Mouse (Mus musculus) embryo, embryonic 10 days (tissue): ENCODE results near the gene Copa.

Experiments
- DNase-seq: peaks from one replicate; pipeline ENCODE4 v3.0.0-alpha.2; 2015; ENCODE audit warnings: low spot score

Copa gene

GRCm38 (mm10) chr1:172082101-172082898, at the start of gene Copa, which contains the start of gene Ncstn:
Gene Copa, plus strand, starts transcription at chr1:172082529.
Gene Ncstn, minus strand, starts transcription at chr1:172082795.
- peak; percentile 95 for DNase-seq

GRCm38 (mm10) chr1:172046410-172046809, 35.9 kb upstream of the Copa start:
- no peak for DNase-seq

- DNase-seq, result peak; percentile 90
Observed at GRCm38 (mm10) chr1:172046938-172047337, 35.4 kb upstream of the Copa start.

- DNase-seq, result no peak
Observed at GRCm38 (mm10) chr1:172048241-172048734, 34.0 kb upstream of the Copa start.

- peak; percentile 62 for DNase-seq
Observed at GRCm38 (mm10) chr1:172049131-172049782, 33.1 kb upstream of the Copa start.

GRCm38 (mm10) chr1:172052766-172053279, 29.5 kb upstream of the Copa start:
- no peak for DNase-seq

GRCm38 (mm10) chr1:172053541-172054440, 28.5 kb upstream of the Copa start:
- no peak for DNase-seq

- DNase-seq, result no peak
Observed at GRCm38 (mm10) chr1:172056251-172056650, 26.1 kb upstream of the Copa start.

- no peak for DNase-seq
Observed at GRCm38 (mm10) chr1:172057491-172057921, 24.8 kb upstream of the Copa start, which contains the start of gene Nhlh1. Gene Nhlh1, minus strand, starts transcription at chr1:172057573.

GRCm38 (mm10) chr1:172058321-172058720, 24.0 kb upstream of the Copa start:
- DNase-seq, result no peak

GRCm38 (mm10) chr1:172058874-172059273, 23.5 kb upstream of the Copa start:
- no peak for DNase-seq

- DNase-seq, result peak; percentile 24
Observed at GRCm38 (mm10) chr1:172060659-172061058, 21.7 kb upstream of the Copa start.

GRCm38 (mm10) chr1:172061217-172061616, 21.1 kb upstream of the Copa start:
- DNase-seq, result peak; percentile 32

- no peak for DNase-seq
Observed at GRCm38 (mm10) chr1:172062101-172062500, 20.2 kb upstream of the Copa start.

- DNase-seq, result no peak
Observed at GRCm38 (mm10) chr1:172063291-172064023, 18.9 kb upstream of the Copa start.

- DNase-seq, result no peak
Observed at GRCm38 (mm10) chr1:172064613-172065141, 17.7 kb upstream of the Copa start.

GRCm38 (mm10) chr1:172070227-172070626, 12.1 kb upstream of the Copa start:
- DNase-seq, result no peak

- no peak for DNase-seq
Observed at GRCm38 (mm10) chr1:172071556-172071955, 10.8 kb upstream of the Copa start.

- DNase-seq, result no peak
Observed at GRCm38 (mm10) chr1:172072604-172073003, 9.7 kb upstream of the Copa start.

GRCm38 (mm10) chr1:172077981-172078380, 4.3 kb upstream of the Copa start:
- no peak for DNase-seq
